Mouse (Mus musculus) stomach, embryonic 16.5 days (tissue): Measurements from ENCODE around the gene Abr. TPM values are rescaled to one million over a fixed set of nuclear protein-coding genes. Genes with fewer than 3 reads are reported as not detected.

Experiments used
- ATAC-seq: fragments of 200-750 bp; cut with Nextera tagmentation; 2 replicates; pipeline ENCODE4 v1.8.0; 2017; ENCODE audit warnings: moderate number of reproducible peaks, moderate TSS enrichment; ENCODE audit not compliant: insufficient read depth, low FRiP score
- H3K27ac ChIP-seq: fragments of 300-500 bp; sonication (generic); 2 replicates; pipeline ENCODE4 v1.5.1; 2014; ENCODE audit warnings: low read length
- H3K27me3 ChIP-seq: fragments of 300-500 bp; sonication (generic); 2 replicates; pipeline ENCODE4 v1.6.1; 2014; ENCODE audit warnings: low read length, control low read depth, mixed read lengths; ENCODE audit not compliant: control insufficient read depth, insufficient read depth
- H3K36me3 ChIP-seq: fragments of 300-500 bp; sonication (generic); 2 replicates; pipeline ENCODE4 v1.6.1; 2014; ENCODE audit warnings: low read length; ENCODE audit not compliant: control insufficient read depth, insufficient read depth
- H3K4me1 ChIP-seq: fragments of 300-500 bp; sonication (generic); 2 replicates; pipeline ENCODE4 v1.6.1; 2014; ENCODE audit warnings: low read length, control low read depth, mixed read lengths; ENCODE audit not compliant: control insufficient read depth, insufficient read depth
- H3K4me2 ChIP-seq: fragments of 300-500 bp; sonication (generic); 2 replicates; pipeline ENCODE4 v1.6.1; 2014; ENCODE audit warnings: low read depth, low read length, mixed read lengths
- H3K4me3 ChIP-seq: fragments of 300-500 bp; sonication (generic); replicated peaks from 2 replicates; pipeline ENCODE4 v1.5.1; 2014; ENCODE audit warnings: mild to moderate bottlenecking, low read length
- H3K9ac ChIP-seq: fragments of 300-500 bp; sonication (generic); 2 replicates; pipeline ENCODE4 v1.6.1; 2014; ENCODE audit warnings: low read length
- H3K9me3 ChIP-seq: fragments of 300-500 bp; sonication (generic); replicated peaks from 2 replicates; pipeline ENCODE4 v1.6.1; 2016; ENCODE audit warnings: low read length, control low read depth; ENCODE audit not compliant: control insufficient read depth
- WGBS: fragments of 180-500 bp; shearing (Covaris S2); extraction: QIAGEN DNeasy Blood & Tissue Kit; methylation state at CpG from one replicate; pipeline ENCODE4 v1.1.7; 2014; 5-methylcytosine and 5-hydroxymethylcytosine counted together
- polyA plus RNA-seq: library from polyadenylated mRNA; unstranded; fragments of >200 nt; fragmentation: Nextera tagmentation; extraction: Ambion mirVana; gene quantifications from 2 replicates; pipeline ENCODE4 v1.2.1, GENCODE M21; 2015

The Abr gene
- polyA plus RNA-seq, 1 experiment from 2014 or later, result 28.8 TPM

DNA sequence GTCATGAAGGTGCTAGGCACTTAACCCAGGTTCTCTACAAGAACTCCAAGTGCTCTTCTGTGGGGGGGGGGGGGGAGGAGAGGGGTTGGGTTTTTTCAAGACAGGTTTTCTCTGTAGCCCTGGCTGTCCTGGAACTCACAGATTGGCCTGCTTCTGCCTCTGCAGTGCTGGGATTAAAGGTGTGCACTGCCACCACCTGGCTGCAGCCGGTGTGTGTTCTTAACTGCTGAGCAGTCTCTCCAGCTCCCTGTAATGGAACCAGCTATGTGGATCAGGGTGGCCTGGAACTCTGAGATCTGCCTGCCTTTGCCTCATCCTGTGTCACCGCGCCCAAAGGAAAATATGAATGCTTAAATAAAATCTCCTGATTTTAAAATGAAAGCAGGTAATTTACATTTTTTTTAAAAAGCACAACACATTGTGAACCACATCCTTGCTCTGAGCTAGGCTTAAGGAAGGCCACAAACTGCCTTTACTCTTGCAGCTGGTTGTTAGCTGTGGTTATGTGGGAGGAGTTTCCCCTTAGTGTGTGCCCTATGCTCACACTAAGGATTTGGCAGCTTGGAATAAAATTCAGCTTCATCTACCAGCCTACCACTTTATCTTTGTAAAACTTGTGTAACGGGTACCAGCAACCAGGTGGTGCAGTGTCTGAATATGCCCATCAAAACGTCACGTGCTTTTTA, 125.9 kb downstream of the Abr start:
- H3K27me3 ChIP-seq, result no peaks in the 10 kb centered on the region
- ATAC-seq, result no peak
- no peak overlapping the region for H3K4me2 ChIP-seq
- H3K27ac ChIP-seq, result peak overlapping the region; percentile 99; the same call in 1 of the 2 replicates
- no peaks in the 10 kb centered on the region for H3K9me3 ChIP-seq
- H3K9ac ChIP-seq, result no peak overlapping the region
- H3K4me1 ChIP-seq, result peaks cover 49% of the 10 kb centered on the region
- H3K4me3 ChIP-seq, result no peak overlapping the region
- WGBS, result 66% methylated on average over 6 of the region's 6 CpGs
- H3K36me3 ChIP-seq, result no peaks in the 10 kb centered on the region

DNA sequence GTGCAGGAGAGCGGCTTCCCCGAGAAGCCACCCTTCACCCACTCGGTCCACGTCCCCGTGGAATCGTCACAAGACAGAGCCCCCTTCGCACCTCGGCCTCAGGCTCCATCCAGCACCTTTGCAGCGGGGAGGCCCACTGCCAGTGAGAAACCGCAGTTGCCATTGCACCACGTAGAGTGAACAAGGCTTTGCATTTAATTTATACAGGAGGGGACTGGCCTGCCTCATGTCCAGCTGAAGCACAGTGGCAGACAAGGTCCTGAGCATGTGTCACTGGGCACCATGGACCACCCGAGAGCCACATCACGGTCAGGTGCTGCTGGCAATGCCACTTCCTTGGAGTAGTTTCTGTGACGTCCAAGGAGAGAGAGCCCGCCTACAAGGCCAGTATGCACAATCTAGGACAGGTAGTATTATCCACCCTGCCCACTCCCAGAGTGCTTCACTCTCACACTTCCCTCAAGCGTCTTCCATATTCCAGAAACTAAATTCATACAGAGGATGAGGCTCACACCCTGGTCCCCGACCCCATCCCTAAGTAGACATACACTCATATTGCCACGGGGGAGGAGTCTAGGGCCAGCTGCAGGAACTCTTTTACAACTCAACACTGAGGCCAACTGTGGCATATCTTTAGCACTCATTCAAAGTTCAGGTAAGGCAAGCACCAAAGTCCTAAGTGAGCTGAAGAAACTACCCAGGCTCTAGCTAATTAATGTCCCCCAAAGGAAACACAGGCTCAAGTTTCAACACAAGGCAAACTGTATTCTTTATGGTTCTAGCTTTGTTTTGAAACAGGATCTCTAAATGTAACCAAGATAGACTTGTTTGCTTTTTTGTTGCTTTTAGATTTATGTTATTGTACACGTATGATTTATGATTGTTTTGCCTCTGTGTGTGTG, 126.7 kb downstream of the Abr start:
- H3K27ac ChIP-seq, result peak overlapping the region; percentile 99
- WGBS, result 8% methylated on average over 19 of the region's 19 CpGs
- ATAC-seq, result no peak
- H3K4me3 ChIP-seq, result peak overlapping the region; percentile 78
- no peaks in the 10 kb centered on the region for H3K36me3 ChIP-seq
- peak overlapping the region; percentile 96 for H3K9ac ChIP-seq
- peak overlapping the region; percentile 69 for H3K4me2 ChIP-seq
- H3K4me1 ChIP-seq, result peaks cover 56% of the 10 kb centered on the region
- H3K9me3 ChIP-seq, result no peaks in the 10 kb centered on the region
- no peaks in the 10 kb centered on the region for H3K27me3 ChIP-seq

DNA sequence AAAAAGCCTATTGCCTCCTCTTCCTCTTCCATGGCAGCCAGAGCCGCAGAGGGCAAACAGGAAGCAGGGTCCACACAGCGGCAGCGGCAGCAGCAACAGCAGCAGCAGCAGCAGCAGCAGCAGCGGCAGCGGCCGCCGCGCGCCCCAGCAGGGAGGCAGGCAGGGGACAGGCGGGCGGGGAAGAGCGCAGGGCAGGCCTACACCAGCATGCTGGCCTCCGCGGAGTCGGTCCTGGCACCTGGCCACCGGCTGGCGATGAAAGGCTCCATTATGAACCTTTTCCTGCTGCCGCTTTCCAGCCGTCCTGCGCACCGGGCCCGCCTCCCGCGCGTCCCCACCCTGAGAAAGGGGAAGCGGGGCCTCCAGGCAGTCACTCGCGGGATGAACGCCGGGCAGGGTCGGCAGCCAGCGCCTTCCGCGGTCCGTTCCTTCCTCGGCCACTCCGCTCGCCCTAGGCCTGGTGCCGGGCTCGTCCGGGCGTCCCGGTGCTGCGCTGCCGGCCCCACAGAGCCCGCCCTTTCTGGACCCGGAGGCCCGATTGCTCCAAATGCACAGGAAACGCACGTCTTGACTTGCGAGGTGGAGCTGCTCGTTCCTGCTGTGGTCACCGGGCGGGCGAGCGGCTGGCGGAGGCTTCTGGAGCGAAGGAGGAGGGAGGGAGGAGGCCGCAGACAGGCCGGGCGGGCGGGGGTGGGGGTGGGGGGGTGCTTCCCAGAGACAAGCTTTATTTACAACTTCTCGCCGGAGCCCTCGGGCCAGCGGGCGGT, 127.6 kb downstream of the Abr start:
- ATAC-seq, result peak; percentile 66
- peak overlapping the region; percentile 78 for H3K4me3 ChIP-seq
- peak overlapping the region; percentile 69 for H3K4me2 ChIP-seq
- no peaks in the 10 kb centered on the region for H3K27me3 ChIP-seq
- H3K9me3 ChIP-seq, result no peaks in the 10 kb centered on the region
- H3K36me3 ChIP-seq, result no peaks in the 10 kb centered on the region
- H3K9ac ChIP-seq, result peak overlapping the region; percentile 96
- peak overlapping the region; percentile 99 for H3K27ac ChIP-seq
- WGBS, result under 1% methylated on average over 62 of the region's 67 CpGs
- H3K4me1 ChIP-seq, result peaks cover 61% of the 10 kb centered on the region

DNA sequence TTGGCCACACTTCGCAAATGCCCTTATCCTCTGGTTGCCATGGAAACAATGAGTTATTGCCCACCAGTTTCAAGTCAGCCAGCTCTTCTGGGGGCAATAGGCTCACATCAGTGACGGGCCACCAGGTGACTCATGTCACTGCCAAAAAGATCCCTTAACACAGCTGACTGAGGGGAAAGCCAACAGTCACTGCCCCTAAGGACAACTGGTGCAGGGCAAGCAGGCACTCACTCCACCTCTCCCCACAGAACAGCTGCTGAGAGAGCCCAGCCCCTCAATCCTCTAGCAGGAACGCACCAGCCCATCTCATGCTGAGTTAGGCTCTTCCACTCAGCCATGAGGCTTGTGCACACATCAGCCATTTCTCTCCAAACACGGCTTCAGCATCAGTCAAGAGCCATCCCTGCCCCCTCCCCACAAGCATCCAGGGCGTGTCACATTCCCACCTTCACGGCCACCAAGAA, 128.3 kb downstream of the Abr start:
- Histone ChIP-seq H3K9ac (peak overlapping the region; percentile 96), H3K4me2 (peak overlapping the region; percentile 69), H3K9me3 (no peaks in the 10 kb centered on the region), H3K36me3 (no peaks in the 10 kb centered on the region), H3K4me1 (peaks cover 62% of the 10 kb centered on the region), H3K27me3 (no peaks in the 10 kb centered on the region), H3K4me3 (peak overlapping the region; percentile 78), H3K27ac (peak overlapping the region; percentile 99)
- no peak for ATAC-seq
- WGBS, result 6% methylated on average over 6 of the region's 6 CpGs

DNA sequence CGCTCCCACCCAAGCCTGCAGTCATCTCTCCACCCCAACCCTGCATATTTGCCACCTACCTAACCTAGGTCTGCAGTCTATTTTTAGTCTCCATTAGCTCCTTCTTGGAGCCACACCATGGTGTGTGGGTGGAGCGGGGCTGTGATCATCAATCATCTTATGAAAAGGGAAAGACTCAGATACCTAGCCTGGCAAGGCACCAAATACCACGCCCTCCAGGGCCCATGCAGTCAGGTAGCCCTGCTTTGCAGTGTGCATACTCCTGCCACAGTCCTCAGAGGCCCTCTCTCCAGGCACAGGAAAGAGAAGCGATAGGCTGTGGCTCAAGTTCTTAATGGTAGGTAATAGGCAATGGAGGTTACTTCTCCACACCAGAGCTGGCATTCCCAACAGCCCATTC, 128.9 kb downstream of the Abr start:
- H3K4me1 ChIP-seq, result peaks cover 62% of the 10 kb centered on the region
- H3K27ac ChIP-seq, result peak overlapping the region; percentile 99
- H3K36me3 ChIP-seq, result no peaks in the 10 kb centered on the region
- ATAC-seq, result peak; percentile 65
- WGBS, result 40% methylated on average over 4 of the region's 4 CpGs
- peak overlapping the region; percentile 78 for H3K4me3 ChIP-seq
- peak overlapping the region; percentile 69 for H3K4me2 ChIP-seq
- H3K9ac ChIP-seq, result peak overlapping the region; percentile 96
- no peaks in the 10 kb centered on the region for H3K27me3 ChIP-seq
- H3K9me3 ChIP-seq, result no peaks in the 10 kb centered on the region

DNA sequence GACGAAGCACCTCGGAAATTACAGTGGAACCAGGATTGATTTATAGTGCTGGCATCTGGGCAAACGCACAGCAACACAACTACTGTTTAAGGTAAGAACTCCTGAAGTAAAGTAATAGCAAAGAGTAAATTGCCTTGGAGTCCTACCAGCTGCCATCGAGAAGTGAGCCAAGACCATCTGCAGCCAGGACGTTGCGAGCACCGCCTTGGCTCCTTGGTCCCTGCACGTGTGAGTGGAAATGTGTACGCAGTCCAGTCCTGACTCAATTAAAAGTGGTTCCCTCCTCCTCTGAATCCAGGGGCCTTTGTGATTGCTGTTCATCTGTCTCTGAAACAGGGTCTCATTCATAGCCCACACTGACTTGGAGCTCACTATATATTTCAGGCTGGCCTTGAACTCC, 130.3 kb downstream of the Abr start:
- ATAC-seq, result no peak
- 49% methylated on average over 9 of the region's 9 CpGs for WGBS
- Histone ChIP-seq H3K9ac (0 out of 2 replicates have a peak overlapping the region, but pooled peaks have one; percentile 24), H3K27ac (peak overlapping the region; percentile 22; the same call in 1 of the 2 replicates), H3K9me3 (no peaks in the 10 kb centered on the region), H3K4me1 (peaks cover 59% of the 10 kb centered on the region), H3K4me3 (no peak overlapping the region), H3K4me2 (peak overlapping the region; percentile 69), H3K36me3 (no peaks in the 10 kb centered on the region), H3K27me3 (no peaks in the 10 kb centered on the region)

DNA sequence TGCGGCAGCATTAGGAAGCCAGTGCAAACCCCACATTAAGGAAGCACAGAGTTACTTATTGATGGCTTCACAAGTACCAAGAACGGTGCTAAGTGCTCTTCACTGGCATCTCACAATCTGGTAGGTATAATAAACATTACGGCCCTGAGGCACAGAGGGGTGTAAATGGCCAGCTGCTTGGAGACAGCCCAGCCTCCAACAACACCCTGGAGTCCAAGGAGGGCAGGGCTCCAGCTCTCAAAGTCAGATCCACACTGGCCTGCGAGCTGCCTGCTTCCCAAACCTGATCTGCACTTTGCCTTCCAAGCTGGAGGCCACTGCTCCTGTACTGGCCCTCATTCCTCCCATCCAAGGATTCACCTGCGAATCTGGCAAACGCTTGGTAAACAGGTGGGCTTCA, 132.7 kb downstream of the Abr start:
- peak overlapping the region; percentile 25; the same call in 1 of the 2 replicates for H3K27ac ChIP-seq
- peak overlapping the region; percentile 26 for H3K4me2 ChIP-seq
- ATAC-seq, result no peak
- 58% methylated on average over 6 of the region's 6 CpGs for WGBS
- peaks cover 45% of the 10 kb centered on the region for H3K4me1 ChIP-seq
- no peaks in the 10 kb centered on the region for H3K9me3 ChIP-seq
- H3K9ac ChIP-seq, result 0 out of 2 replicates have a peak overlapping the region, but pooled peaks have one; percentile 10
- H3K36me3 ChIP-seq, result no peaks in the 10 kb centered on the region
- no peak overlapping the region for H3K4me3 ChIP-seq
- no peaks in the 10 kb centered on the region for H3K27me3 ChIP-seq

DNA sequence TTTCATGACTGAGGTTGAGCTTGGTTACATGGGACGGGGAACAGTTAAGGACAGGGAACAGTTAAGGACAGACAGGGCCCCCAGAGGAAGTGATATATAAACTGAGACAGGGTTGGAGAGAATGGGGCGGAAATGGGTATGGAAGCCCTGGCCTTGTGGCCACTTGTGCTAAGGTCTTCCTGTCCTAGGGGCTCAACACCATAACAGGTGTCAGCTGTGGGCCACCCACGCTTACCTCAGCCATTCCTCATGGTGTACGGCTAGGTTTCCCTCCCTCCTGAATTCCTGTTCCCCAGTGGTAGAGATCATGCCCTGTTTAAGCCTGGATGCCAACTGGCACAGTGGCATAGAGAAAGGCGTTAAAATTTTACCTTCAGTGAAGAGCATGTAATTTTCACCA, 135.1 kb downstream of the Abr start:
- Histone ChIP-seq H3K27me3 (no peaks in the 10 kb centered on the region), H3K4me2 (no peak overlapping the region), H3K36me3 (no peaks in the 10 kb centered on the region), H3K27ac (no peak overlapping the region), H3K4me1 (peaks cover 40% of the 10 kb centered on the region), H3K4me3 (no peak overlapping the region), H3K9ac (no peak overlapping the region), H3K9me3 (no peaks in the 10 kb centered on the region)
- ATAC-seq, result no peak
- WGBS, result 69% methylated on average over 5 of the region's 5 CpGs
